Mouse (Mus musculus) stomach, postnatal 0 days (tissue): ENCODE results near the gene Gm20431. TPM values are rescaled to one million over a fixed set of nuclear protein-coding genes. Genes with fewer than 3 reads are reported as not detected.

Source experiments
- ATAC-seq: fragments of 200-750 bp; cut with Nextera tagmentation; 2 replicates; pipeline ENCODE4 v1.8.0; 2017; ENCODE audit not compliant: low FRiP score, low TSS enrichment
- DNase-seq: peaks from one replicate; pipeline ENCODE4 v3.0.0-alpha.2; 2016; ENCODE audit warnings: low spot score
- H3K27ac ChIP-seq: fragments of 300-500 bp; sonication (generic); replicated peaks from 2 replicates; pipeline ENCODE4 v1.5.1; 2014; ENCODE audit warnings: mild to moderate bottlenecking, control low read depth
- H3K27me3 ChIP-seq: fragments of 300-500 bp; sonication (generic); 2 replicates; pipeline ENCODE4 v1.6.1; 2014; ENCODE audit warnings: low read length; ENCODE audit not compliant: control insufficient read depth, insufficient read depth
- H3K36me3 ChIP-seq: fragments of 300-500 bp; sonication (generic); 2 replicates; pipeline ENCODE4 v1.6.1; 2014; ENCODE audit warnings: low read length, mixed read lengths; ENCODE audit not compliant: control insufficient read depth, insufficient read depth
- H3K4me1 ChIP-seq: fragments of 300-500 bp; sonication (generic); replicated peaks from 2 replicates; pipeline ENCODE4 v1.6.1; 2014; ENCODE audit warnings: antibody characterized with exemption; ENCODE audit not compliant: control insufficient read depth, insufficient read depth
- H3K4me2 ChIP-seq: fragments of 300-500 bp; sonication (generic); replicated peaks from 2 replicates; pipeline ENCODE4 v1.6.1; 2014; ENCODE audit warnings: low read depth, mild to moderate bottlenecking, control low read depth, moderate library complexity
- H3K4me3 ChIP-seq: fragments of 300-500 bp; sonication (generic); 2 replicates; pipeline ENCODE4 v1.5.1; 2014; ENCODE audit warnings: low read depth, low read length, control low read depth
- H3K9ac ChIP-seq: fragments of 300-500 bp; sonication (generic); 2 replicates; pipeline ENCODE4 v1.6.1; 2014; ENCODE audit warnings: mild to moderate bottlenecking, low read length, control low read depth, mixed read lengths
- H3K9me3 ChIP-seq: fragments of 300-500 bp; sonication (generic); 2 replicates; pipeline ENCODE4 v1.6.1; 2016; ENCODE audit warnings: low read length; ENCODE audit not compliant: control insufficient read depth
- CTCF ChIP-seq: IDR thresholded peaks from 2 replicates; pipeline ENCODE4 v1.5.1; 2016; ENCODE audit warnings: antibody characterized with exemption, low read depth, mild to moderate bottlenecking, moderate library complexity
- EP300 ChIP-seq: optimal IDR thresholded peaks from 2 replicates; pipeline ENCODE3; 2016; ENCODE audit warnings: antibody characterized with exemption
- WGBS: fragments of 180-500 bp; shearing (Covaris S2); extraction: QIAGEN DNeasy Blood & Tissue Kit; methylation state at CpG from one replicate; pipeline ENCODE4 v1.1.7; 2014; 5-methylcytosine and 5-hydroxymethylcytosine counted together
- polyA plus RNA-seq: library from polyadenylated mRNA; unstranded; fragments of >200 nt; fragmentation: Nextera tagmentation; extraction: Ambion mirVana; gene quantifications from 2 replicates; pipeline ENCODE4 v1.2.1, GENCODE M21; 2015

The Gm20431 gene
- polyA plus RNA-seq, 1 experiment from 2014 or later = 13.4 TPM

GRCm38 (mm10) chr2:167688126-167688497, 26.8 kb upstream of the Gm20431 start:
- DNase-seq (no peak), ATAC-seq (peak; percentile 8; the same call in 1 of the 2 replicates)
- Histone ChIP-seq H3K27me3 (no peaks in the 10 kb centered on the region), H3K9ac (peak overlapping the region; percentile 94; the same call in 1 of the 2 replicates), H3K9me3 (no peaks in the 10 kb centered on the region), H3K4me1 (no peaks in the 10 kb centered on the region), H3K4me3 (peak overlapping the region; percentile 76), H3K27ac (no peak overlapping the region), H3K36me3 (no peaks in the 10 kb centered on the region), H3K4me2 (peak overlapping the region; percentile 80)
- TF ChIP-seq EP300 (no peak), CTCF (no peak)
- 29% methylated on average over 12 of the region's 12 CpGs for WGBS

GRCm38 (mm10) chr2:167687651-167688101, 26.4 kb upstream of the Gm20431 start:
- Histone ChIP-seq H3K27ac (no peak overlapping the region), H3K4me2 (no peak overlapping the region)

GRCm38 (mm10) chr2:167687250-167687586, 25.9 kb upstream of the Gm20431 start:
- H3K4me3 ChIP-seq = no peak overlapping the region
- no peak for ATAC-seq

More at GRCm38 (mm10) chr2:167687651-167688101, 26.4 kb upstream of the Gm20431 start:
- Histone ChIP-seq H3K4me3 (no peak overlapping the region), H3K36me3 (no peaks in the 10 kb centered on the region), H3K9ac (no peak overlapping the region), H3K27me3 (no peaks in the 10 kb centered on the region), H3K9me3 (no peaks in the 10 kb centered on the region), H3K4me1 (no peaks in the 10 kb centered on the region)
- DNase-seq (no peak), ATAC-seq (no peak)
- TF ChIP-seq CTCF = no peak
- TF ChIP-seq EP300 = no peak
- WGBS = 61% methylated on average over 11 of the region's 11 CpGs

GRCm38 (mm10) chr2:167686382-167687249, 25.3 kb upstream of the Gm20431 start:
- Histone ChIP-seq H3K4me1 (no peaks in the 10 kb centered on the region), H3K9me3 (no peaks in the 10 kb centered on the region), H3K9ac (no peak overlapping the region), H3K27me3 (no peaks in the 10 kb centered on the region), H3K4me3 (no peak overlapping the region), H3K4me2 (no peak overlapping the region), H3K36me3 (no peaks in the 10 kb centered on the region), H3K27ac (no peak overlapping the region; the same call in 1 of the 2 replicates)
- WGBS = 76% methylated on average over 16 of the region's 16 CpGs
- ATAC-seq (no peak), DNase-seq (no peak)
- TF ChIP-seq EP300 (no peak), CTCF (no peak)

More at GRCm38 (mm10) chr2:167687250-167687586, 25.9 kb upstream of the Gm20431 start:
- H3K9me3 ChIP-seq = no peaks in the 10 kb centered on the region
- TF ChIP-seq CTCF (no peak), EP300 (no peak)
- no peak overlapping the region for H3K27ac ChIP-seq
- H3K4me2 ChIP-seq = no peak overlapping the region
- no peak for DNase-seq
- no peak overlapping the region for H3K9ac ChIP-seq
- no peaks in the 10 kb centered on the region for H3K27me3 ChIP-seq
- H3K4me1 ChIP-seq = no peaks in the 10 kb centered on the region
- 82% methylated on average over 3 of the region's 4 CpGs for WGBS
- H3K36me3 ChIP-seq = no peaks in the 10 kb centered on the region

GRCm38 (mm10) chr2:167685865-167686264, 24.6 kb upstream of the Gm20431 start:
- Histone ChIP-seq H3K9ac (no peak overlapping the region), H3K27me3 (no peaks in the 10 kb centered on the region), H3K4me3 (no peak overlapping the region), H3K36me3 (no peaks in the 10 kb centered on the region), H3K4me2 (no peak overlapping the region), H3K9me3 (no peaks in the 10 kb centered on the region), H3K4me1 (no peaks in the 10 kb centered on the region), H3K27ac (peak overlapping the region; percentile 40; the same call in 1 of the 2 replicates)
- no peak for DNase-seq
- ATAC-seq = no peak
- TF ChIP-seq CTCF (no peak), EP300 (no peak)
- WGBS = 76% methylated on average over 3 of the region's 3 CpGs

- Histone ChIP-seq H3K27me3 (no peaks in the 10 kb centered on the region), H3K4me3 (no peak overlapping the region), H3K9ac (no peak overlapping the region), H3K36me3 (no peaks in the 10 kb centered on the region), H3K9me3 (no peaks in the 10 kb centered on the region), H3K27ac (no peak overlapping the region), H3K4me2 (no peak overlapping the region), H3K4me1 (no peaks in the 10 kb centered on the region)
- DNase-seq = peak; percentile 96
- no peak for ATAC-seq
- no peak for TF ChIP-seq EP300
- peak; percentile 100 for TF ChIP-seq CTCF
- WGBS = 5% methylated on average over 8 of the region's 8 CpGs
These were observed 23.8 kb upstream of the Gm20431 start for GRCm38 (mm10) chr2:167685137-167685536.
